Mouse (Mus musculus) spleen, adult 18-20 months (tissue): Measurements from ENCODE around the gene Tm2d1.

ENCODE experiments used
- DNase-seq, 2 experiments: peaks; one replicate each; pipeline ENCODE4 v3.0.0; 2022; ENCODE audit warnings: mixed read lengths in 2 of 2

The Tm2d1 gene

GRCm38 (mm10) chr4:98321371-98322111 lies 61.6 kb downstream of the Tm2d1 start:
- peak in 1 of 2 experiments; percentile 5 for DNase-seq

GRCm38 (mm10) chr4:98318769-98319168 lies 64.3 kb downstream of the Tm2d1 start:
- no peak for DNase-seq

GRCm38 (mm10) chr4:98317149-98317548 lies 66.0 kb downstream of the Tm2d1 start:
- DNase-seq, result no peak
